Mouse (Mus musculus): ENCODE data around the gene Gtf2ird1. TPM values are rescaled to one million over a fixed set of nuclear protein-coding genes. Genes with fewer than 3 reads are reported as not detected.
"Not testable (repeated sequence)": the region's sequence is repeated elsewhere in the genome, so short reads cannot be mapped to it uniquely, and the experiment has no call there.

Gene Gtf2ird1
- polyA plus RNA-seq, 1 experiment from 2014 or later: 46.7 TPM

DNA sequence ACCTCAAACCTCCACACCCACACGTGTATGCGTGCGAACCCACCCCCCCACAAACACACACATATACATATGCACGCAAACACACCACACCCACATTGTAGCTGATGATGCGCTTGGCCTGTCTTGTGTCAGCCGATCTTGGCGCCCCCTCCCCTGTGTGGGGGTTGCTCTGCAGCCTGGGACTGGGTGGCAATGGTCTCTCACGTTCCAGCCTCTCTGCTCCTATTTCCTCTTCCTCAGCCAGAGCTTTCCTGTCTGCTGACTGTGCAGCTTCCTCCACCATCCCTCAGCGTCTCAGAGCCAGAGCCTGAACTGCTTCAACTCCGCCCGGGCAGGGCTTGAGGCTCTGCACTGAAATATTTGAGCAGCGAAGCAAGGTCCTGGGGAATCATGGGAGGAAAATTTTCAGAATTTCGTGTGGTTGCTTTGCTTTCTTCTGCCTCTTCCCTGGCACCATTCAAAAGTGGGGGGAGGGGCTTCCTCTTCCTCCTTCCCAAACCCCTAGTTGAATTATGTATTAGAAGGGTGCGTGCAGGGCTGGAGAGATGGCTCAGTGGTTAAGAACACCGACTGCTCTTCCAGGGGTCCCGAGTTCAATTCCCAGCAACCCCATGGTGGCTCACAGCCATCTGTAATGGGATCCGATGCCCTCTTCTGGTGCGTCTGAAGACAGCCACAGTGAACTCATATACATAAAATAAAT, 113.9 kb downstream of the Gtf2ird1 start:
- 0 out of 2 replicates have a peak overlapping the region, but pooled peaks have one; percentile 15 for H3K4me2 ChIP-seq (ENCODE audit: low read length)

GRCm38 (mm10) chr5:134341721-134342120, 114.8 kb downstream of the Gtf2ird1 start:
- no peaks in the 10 kb centered on the region for H3K27me3 ChIP-seq (ENCODE audit: insufficient read depth, low read length)
- no peaks in the 10 kb centered on the region for H3K36me3 ChIP-seq (ENCODE audit: insufficient read depth, low read length)
- no peak overlapping the region for H3K27ac ChIP-seq
- no peak overlapping the region for H3K4me3 ChIP-seq (replicated peaks; ENCODE audit: low read depth, low read length)
- DNase-seq (ENCODE audit: low spot score) (no peak), ATAC-seq (replicated peaks; ENCODE audit: low FRiP score, low read depth) (no peak)
- no peaks in the 10 kb centered on the region for H3K4me1 ChIP-seq (replicated peaks; ENCODE audit: insufficient read depth, low read length)
- WGBS: 91% methylated on average over 5 of the region's 5 CpGs
- H3K4me2 ChIP-seq (ENCODE audit: low read length): no peak overlapping the region
- H3K9ac ChIP-seq (ENCODE audit: low read depth, low read length): no peak overlapping the region
- TF ChIP-seq CTCF (IDR thresholded peaks at IDR 0.05; ENCODE audit: low read depth): no peak
- H3K9me3 ChIP-seq (replicated peaks; ENCODE audit: low read length): no peaks in the 10 kb centered on the region

More for the DNA sequence above, 113.9 kb downstream of the Gtf2ird1 start:
- Histone ChIP-seq H3K4me1 (replicated peaks; ENCODE audit: insufficient read depth, low read length) (no peaks in the 10 kb centered on the region), H3K36me3 (ENCODE audit: insufficient read depth, low read length) (no peaks in the 10 kb centered on the region), H3K27ac (no peak overlapping the region), H3K4me3 (replicated peaks; ENCODE audit: low read depth, low read length) (no peak overlapping the region), H3K9ac (ENCODE audit: low read depth, low read length) (no peak overlapping the region), H3K27me3 (ENCODE audit: insufficient read depth, low read length) (no peaks in the 10 kb centered on the region), H3K9me3 (replicated peaks; ENCODE audit: low read length) (no peaks in the 10 kb centered on the region)
- peak; percentile 36 for TF ChIP-seq CTCF (IDR thresholded peaks at IDR 0.05; ENCODE audit: low read depth)
- WGBS: 62% methylated on average over 18 of the region's 18 CpGs
- no peak; the same call in 1 of the 2 replicates for ATAC-seq (replicated peaks; ENCODE audit: low FRiP score, low read depth)
- DNase-seq (ENCODE audit: low spot score): peak; percentile 51

GRCm38 (mm10) chr5:134341321-134341720, 115.2 kb downstream of the Gtf2ird1 start:
- Histone ChIP-seq H3K9me3 (replicated peaks; ENCODE audit: low read length) (no peaks in the 10 kb centered on the region), H3K4me1 (replicated peaks; ENCODE audit: insufficient read depth, low read length) (no peaks in the 10 kb centered on the region), H3K4me3 (replicated peaks; ENCODE audit: low read depth, low read length) (no peak overlapping the region), H3K9ac (ENCODE audit: low read depth, low read length) (no peak overlapping the region), H3K36me3 (ENCODE audit: insufficient read depth, low read length) (no peaks in the 10 kb centered on the region), H3K4me2 (ENCODE audit: low read length) (no peak overlapping the region), H3K27me3 (ENCODE audit: insufficient read depth, low read length) (no peaks in the 10 kb centered on the region), H3K27ac (no peak overlapping the region)
- WGBS: 56% methylated on average over 10 of the region's 10 CpGs
- no peak for ATAC-seq (replicated peaks; ENCODE audit: low FRiP score, low read depth)
- DNase-seq (ENCODE audit: low spot score): peak; percentile 90
- TF ChIP-seq CTCF (IDR thresholded peaks at IDR 0.05; ENCODE audit: low read depth): peak; percentile 76

GRCm38 (mm10) chr5:134340101-134340522, 116.4 kb downstream of the Gtf2ird1 start:
- TF ChIP-seq CTCF (IDR thresholded peaks at IDR 0.05; ENCODE audit: low read depth): no peak
- H3K27ac ChIP-seq: no peak overlapping the region
- H3K4me2 ChIP-seq (ENCODE audit: low read length): no peak overlapping the region
- H3K9me3 ChIP-seq (replicated peaks; ENCODE audit: low read length): no peaks in the 10 kb centered on the region
- ATAC-seq (replicated peaks; ENCODE audit: low FRiP score, low read depth) (no peak), DNase-seq (ENCODE audit: low spot score) (no peak)
- H3K9ac ChIP-seq (ENCODE audit: low read depth, low read length): no peak overlapping the region
- H3K36me3 ChIP-seq (ENCODE audit: insufficient read depth, low read length): no peaks in the 10 kb centered on the region
- H3K27me3 ChIP-seq (ENCODE audit: insufficient read depth, low read length): no peaks in the 10 kb centered on the region
- 25% methylated on average over 6 of the region's 6 CpGs for WGBS
- no peaks in the 10 kb centered on the region for H3K4me1 ChIP-seq (replicated peaks; ENCODE audit: insufficient read depth, low read length)
- no peak overlapping the region for H3K4me3 ChIP-seq (replicated peaks; ENCODE audit: low read depth, low read length)

GRCm38 (mm10) chr5:134337012-134337411, 119.5 kb downstream of the Gtf2ird1 start:
- 72% methylated on average over 2 of the region's 2 CpGs for WGBS
- DNase-seq (ENCODE audit: low spot score); H3K27ac ChIP-seq; H3K9me3 ChIP-seq (replicated peaks; ENCODE audit: low read length); H3K27me3 ChIP-seq (ENCODE audit: insufficient read depth, low read length); H3K9ac ChIP-seq (ENCODE audit: low read depth, low read length); ATAC-seq (replicated peaks; ENCODE audit: low FRiP score, low read depth); H3K4me2 ChIP-seq (ENCODE audit: low read length); H3K4me3 ChIP-seq (replicated peaks; ENCODE audit: low read depth, low read length); H3K4me1 ChIP-seq (replicated peaks; ENCODE audit: insufficient read depth, low read length); H3K36me3 ChIP-seq (ENCODE audit: insufficient read depth, low read length): not testable (repeated sequence)

DNA sequence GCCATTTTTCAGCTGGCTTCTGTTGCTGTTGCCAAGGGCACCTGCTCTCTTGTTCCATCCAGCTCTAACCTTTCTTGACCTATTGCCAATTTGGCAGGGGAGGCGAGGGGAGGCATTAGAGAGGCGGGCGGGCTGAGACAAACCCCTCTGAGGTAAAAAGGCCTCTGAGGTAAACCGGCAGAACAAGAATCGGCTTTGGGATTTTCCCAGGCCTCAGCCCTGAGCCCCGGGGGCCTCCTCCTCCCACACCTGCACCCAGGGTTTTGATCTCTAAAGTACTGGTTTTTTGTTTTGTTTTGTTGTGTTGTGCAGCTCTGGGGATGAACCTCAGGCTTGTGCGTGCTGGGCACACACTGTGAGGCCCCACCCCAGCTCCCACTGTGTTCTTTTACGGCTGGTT, 123.8 kb downstream of the Gtf2ird1 start:
- H3K4me2 ChIP-seq (ENCODE audit: low read length): no peak overlapping the region
- H3K9me3 ChIP-seq (replicated peaks; ENCODE audit: low read length): no peaks in the 10 kb centered on the region
- H3K27me3 ChIP-seq (ENCODE audit: insufficient read depth, low read length): no peaks in the 10 kb centered on the region
- H3K27ac ChIP-seq: 0 out of 2 replicates have a peak overlapping the region, but pooled peaks have one; percentile 43
- WGBS: 39% methylated on average over 8 of the region's 8 CpGs
- no peaks in the 10 kb centered on the region for H3K4me1 ChIP-seq (replicated peaks; ENCODE audit: insufficient read depth, low read length)
- ATAC-seq (replicated peaks; ENCODE audit: low FRiP score, low read depth): peak; percentile 46; the same call in 1 of the 2 replicates
- H3K4me3 ChIP-seq (replicated peaks; ENCODE audit: low read depth, low read length): no peak overlapping the region
- no peak overlapping the region for H3K9ac ChIP-seq (ENCODE audit: low read depth, low read length)
- H3K36me3 ChIP-seq (ENCODE audit: insufficient read depth, low read length): no peaks in the 10 kb centered on the region
- TF ChIP-seq CTCF (IDR thresholded peaks at IDR 0.05; ENCODE audit: low read depth): no peak
- DNase-seq (ENCODE audit: low spot score): no peak

All from kidney, postnatal 0 days (tissue).